8 mouse cellular contexts compared by ENCODE assay signal in the genomic region with DNA sequence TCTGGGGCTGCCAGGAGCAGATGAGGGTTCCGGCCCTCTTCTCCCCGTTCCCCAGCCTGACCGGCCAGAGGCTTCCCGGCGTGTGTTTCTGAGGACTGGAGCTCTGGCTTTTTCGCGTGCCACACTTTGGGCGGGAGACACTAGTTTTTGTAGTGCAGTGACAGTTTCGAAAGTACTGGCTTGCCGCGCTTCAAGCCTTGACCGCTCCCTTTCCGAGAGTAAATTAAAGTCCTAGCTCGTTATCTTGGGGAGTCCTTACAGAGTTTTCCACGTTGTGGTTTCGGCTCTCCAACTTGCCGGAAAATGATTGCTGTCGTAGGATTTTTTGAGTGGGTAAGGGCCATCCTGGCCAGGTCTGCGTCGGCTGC. TPM values are rescaled to one million over a fixed set of nuclear protein-coding genes. Genes with fewer than 3 reads are reported as not detected.
DNase-seq lines count a peak whose midpoint lies in the region; ATAC-seq and TF ChIP-seq lines count a peak whose summit lies in the region.

No protein-coding gene starts in this region.

- in situ Hi-C loops in ES-E14 (cut with MboI; ENCODE audit: low sequenced_read_pairs in 2 of 2, unreplicated experiment in 2 of 2), result no loop called here

- intact Hi-C loops in heart, postnatal 14 days (cut with DNase I), result no loop called here

- no peak for ATAC-seq in heart, embryonic 12.5 days (ENCODE audit: insufficient number of reproducible peaks, low FRiP score)
- peak; percentile 12 for ATAC-seq in granulocyte monocyte progenitor cell, adult 5-6 weeks (replicated peaks; ENCODE audit: poor library complexity, severe bottlenecking)
- ATAC-seq in megakaryocyte, adult 5-6 weeks (ENCODE audit: poor library complexity, severe bottlenecking), result peak; percentile 16

- H3K27ac ChIP-seq in heart, embryonic 12.5 days (ENCODE audit: poor library complexity, severe bottlenecking), result peak overlapping the region; percentile 100
- peak overlapping the region; percentile 97 for H3K27ac ChIP-seq in ES-E14 (ENCODE audit: insufficient read depth, low read depth, low read length, poor library complexity, severe bottlenecking)

- no peaks in the 10 kb centered on the region for H3K27me3 ChIP-seq in heart, embryonic 12.5 days (replicated peaks)

- DNase-seq in heart, postnatal 14 days, result no peak
- peak; percentile 24 for DNase-seq in ES-E14 (ENCODE audit: low read depth, low spot score)
- no peak for DNase-seq in left cerebral cortex, adult 11 months (ENCODE audit: low spot score)
- no peak for DNase-seq in natural killer cell, adult 2 months (ENCODE audit: low spot score in 2 of 2)
- DNase-seq in layer of hippocampus, adult 9-10 months (ENCODE audit: low spot score), result no peak

- H3K4me3 ChIP-seq in heart, embryonic 12.5 days, result peak overlapping the region; percentile 92
- H3K4me3 ChIP-seq in ES-E14 (ENCODE audit: insufficient read depth in 1 of 2, low read depth in 1 of 2, low read length in 2 of 2, poor library complexity in 1 of 2, severe bottlenecking in 1 of 2), result peak overlapping the region; percentile 98 to 99

- WGBS in heart, embryonic 12.5 days, result 0% methylated on average over 20 of the region's 20 CpGs

- no peaks in the 10 kb centered on the region for H3K9me3 ChIP-seq in heart, embryonic 12.5 days (replicated peaks)
- no peaks in the 10 kb centered on the region for H3K9me3 ChIP-seq in ES-E14 (ENCODE audit: control insufficient read depth, insufficient read depth, low read depth, low read length)

- peak overlapping the region; percentile 99 for H3K9ac ChIP-seq in heart, embryonic 12.5 days
- H3K9ac ChIP-seq in ES-E14 (ENCODE audit: insufficient read depth, low read depth, low read length, poor library complexity, severe bottlenecking), result peak overlapping the region; percentile 100

- H3K4me2 ChIP-seq in heart, embryonic 12.5 days, result peak overlapping the region; percentile 88

- peaks cover 45% of the 10 kb centered on the region for H3K4me1 ChIP-seq in heart, embryonic 12.5 days (replicated peaks)
- H3K4me1 ChIP-seq in ES-E14 (ENCODE audit: control insufficient read depth in 2 of 2, insufficient read depth in 2 of 2, low read length in 2 of 2, poor library complexity in 1 of 2), result peaks cover 5 to 14% of the 10 kb centered on the region in 2 experiments; a peak in 3 of 4 replicates

- H3K36me3 ChIP-seq in heart, embryonic 12.5 days, result peaks cover 3% of the 10 kb centered on the region; the same call in 1 of the 2 replicates
- H3K36me3 ChIP-seq in ES-E14 (ENCODE audit: control insufficient read depth, insufficient read depth, low read length, poor library complexity, severe bottlenecking), result peaks cover 2% of the 10 kb centered on the region; the same call in 1 of the 2 replicates

TF ChIP-seq in ES-E14, 5 proteins besides CTCF, POLR2A, EP300 and RAD21:
- TF ChIP-seq CHD2 (IDR thresholded peaks at IDR 0.05; ENCODE audit: low read depth, low read length), result no peak
- TF ChIP-seq ZC3H11A (IDR thresholded peaks at IDR 0.05; ENCODE audit: borderline replicate concordance, low read depth, low read length), result no peak
- TF ChIP-seq ZNF384 (IDR thresholded peaks at IDR 0.05; ENCODE audit: low read depth, low read length), result no peak
- TF ChIP-seq MAFK (IDR thresholded peaks at IDR 0.05; ENCODE audit: insufficient read depth, low read depth, low read length), result no peak
- no peak for TF ChIP-seq HCFC1 (IDR thresholded peaks at IDR 0.05; ENCODE audit: borderline replicate concordance, insufficient read depth, low read length)

RNA-seq across cellular contexts. Expression of a gene that starts 0.7 kb away (rescaled TPM):
- 86.1 and 87.1 TPM in 2 replicates for polyA plus RNA-seq in heart, embryonic 12.5 days (2016; fragmentation: Nextera tagmentation; extraction: Ambion mirVana)
- total RNA-seq in heart, postnatal 14 days (2021), result 10 to 100 TPM; 39.4 to 42.4 TPM
- total RNA-seq in ES-E14 (2012; rRNA removed), result 45.3 and 45.6 TPM in 2 replicates
- 62.0 and 78.5 TPM in 2 replicates for total RNA-seq in granulocyte monocyte progenitor cell, adult 5-6 weeks (2014; fragmentation: Nextera tagmentation)
- total RNA-seq in granulocyte monocyte progenitor cell, adult 5-6 weeks (2017), result 66.8 and 72.4 TPM in 2 replicates
- total RNA-seq in megakaryocyte, adult 5-6 weeks (2015), result 39.0 and 39.7 TPM in 2 replicates
- total RNA-seq in megakaryocyte, adult 5-6 weeks (2017), result 44.5 and 61.2 TPM in 2 replicates

RNA-seq across cellular contexts. Expression of a gene that starts 30.9 kb away (rescaled TPM):
- 33.9 and 35.7 TPM in 2 replicates for polyA plus RNA-seq in heart, embryonic 12.5 days (2016; fragmentation: Nextera tagmentation; extraction: Ambion mirVana)
- 10 to 100 TPM; 29.7 to 30.4 TPM for total RNA-seq in heart, postnatal 14 days (2021)
- 31.2 and 34.2 TPM in 2 replicates for total RNA-seq in ES-E14 (2012; rRNA removed)
- 40.0 and 68.6 TPM in 2 replicates for total RNA-seq in granulocyte monocyte progenitor cell, adult 5-6 weeks (2014; fragmentation: Nextera tagmentation)
- 28.4 and 36.2 TPM in 2 replicates for total RNA-seq in granulocyte monocyte progenitor cell, adult 5-6 weeks (2017)
- total RNA-seq in megakaryocyte, adult 5-6 weeks (2015), result 15.3 and 18.4 TPM in 2 replicates
- 11.0 and 20.6 TPM in 2 replicates for total RNA-seq in megakaryocyte, adult 5-6 weeks (2017)

RNA-seq across cellular contexts. Expression of a gene that starts 36.1 kb away (rescaled TPM):
- polyA plus RNA-seq in heart, embryonic 12.5 days (2016; fragmentation: Nextera tagmentation; extraction: Ambion mirVana), result 1.8 and 2.5 TPM in 2 replicates
- total RNA-seq in heart, postnatal 14 days (2021), result 1 to 10 TPM; 3.2 to 6.8 TPM
- 11.2 and 16.7 TPM in 2 replicates for total RNA-seq in ES-E14 (2012; rRNA removed)
- 7.7 and 13.9 TPM in 2 replicates for total RNA-seq in granulocyte monocyte progenitor cell, adult 5-6 weeks (2014; fragmentation: Nextera tagmentation)
- total RNA-seq in granulocyte monocyte progenitor cell, adult 5-6 weeks (2017), result 4.1 and 4.2 TPM in 2 replicates
- 2.1 and 2.5 TPM in 2 replicates for total RNA-seq in megakaryocyte, adult 5-6 weeks (2015)
- 0.49 and 0.95 TPM in 2 replicates for total RNA-seq in megakaryocyte, adult 5-6 weeks (2017)

RNA-seq across cellular contexts. Expression of a gene that starts 47.4 kb away (rescaled TPM):
- 6.9 and 8.2 TPM in 2 replicates for polyA plus RNA-seq in heart, embryonic 12.5 days (2016; fragmentation: Nextera tagmentation; extraction: Ambion mirVana)
- 10 to 100 TPM in 1 of 2 experiments, 1 to 10 TPM in 1; 9.5 to 12.8 TPM for total RNA-seq in heart, postnatal 14 days (2021)
- 1.8 and 2.1 TPM in 2 replicates for total RNA-seq in ES-E14 (2012; rRNA removed)
- total RNA-seq in granulocyte monocyte progenitor cell, adult 5-6 weeks (2014; fragmentation: Nextera tagmentation), result not detected in 2 replicates
- not detected in 2 replicates for total RNA-seq in granulocyte monocyte progenitor cell, adult 5-6 weeks (2017)
- total RNA-seq in megakaryocyte, adult 5-6 weeks (2015), result not detected in 2 replicates
- not detected in 2 replicates for total RNA-seq in megakaryocyte, adult 5-6 weeks (2017)
